In genomic region chr2:23068894-23069744, GRCm38 (mm10) we compare ENCODE assay signal across 8 mouse cellular contexts. TPM values are rescaled to one million over a fixed set of nuclear protein-coding genes. Genes with fewer than 3 reads are reported as not detected.
DNase-seq lines count a peak whose midpoint lies in the region; ATAC-seq lines count a peak whose summit lies in the region.

No protein-coding gene starts in this region.

- peak overlapping the region; percentile 90 for H3K4me2 ChIP-seq in heart, embryonic 14.5 days (ENCODE audit: low read length)
- H3K4me2 ChIP-seq in liver, embryonic 13.5 days, result peak overlapping the region; percentile 99
- peak overlapping the region; percentile 98 for H3K4me2 ChIP-seq in stomach, embryonic 16.5 days (ENCODE audit: low read depth, low read length)

- no peaks in the 10 kb centered on the region for H3K4me1 ChIP-seq in brown adipose tissue, adult 24 weeks (ENCODE audit: control insufficient read depth, insufficient read depth, insufficient read length, low read length)
- no peaks in the 10 kb centered on the region for H3K4me1 ChIP-seq in heart, embryonic 14.5 days (ENCODE audit: control insufficient read depth in 2 of 2, insufficient read depth in 2 of 2, low read length in 2 of 2)
- peaks cover 13% of the 10 kb centered on the region for H3K4me1 ChIP-seq in liver, embryonic 13.5 days (replicated peaks)
- 0 out of 2 replicates have a peak, but pooled peaks cover 3% of the 10 kb centered on the region for H3K4me1 ChIP-seq in stomach, embryonic 16.5 days (ENCODE audit: control insufficient read depth, insufficient read depth, low read length)

- under 1% methylated on average over 50 of the region's 50 CpGs for WGBS in heart, embryonic 14.5 days
- WGBS in liver, embryonic 13.5 days (ENCODE audit: insufficient replicate concordance), result under 1% methylated on average over 50 of the region's 50 CpGs
- WGBS in stomach, embryonic 16.5 days, result 0% methylated on average over 50 of the region's 50 CpGs

- DNase-seq in CD4-positive, CD25-positive, alpha-beta regulatory T cell, adult 2 months (ENCODE audit: low read depth, low spot score), result peak; percentile 95
- DNase-seq in fibroblast of lung, adult 2 months (ENCODE audit: low read depth), result peak; percentile 68
- peak; percentile 96 for DNase-seq in kidney, postnatal 14 days
- peak; percentile 90 for DNase-seq in liver, embryonic 13.5 days
- DNase-seq in neural tube, embryonic 10.5 days (ENCODE audit: extremely low spot score, low spot score), result peak; percentile 91

- peak overlapping the region; percentile 75 for H3K4me3 ChIP-seq in brown adipose tissue, adult 24 weeks (ENCODE audit: insufficient read depth, low read depth, low read length)
- peak overlapping the region; percentile 56 to 68 for H3K4me3 ChIP-seq in heart, embryonic 14.5 days (ENCODE audit: control insufficient read depth in 1 of 2, insufficient read depth in 1 of 2, low read depth in 1 of 2, low read length in 2 of 2)
- H3K4me3 ChIP-seq in liver, embryonic 13.5 days (replicated peaks), result peak overlapping the region; percentile 78
- H3K4me3 ChIP-seq in stomach, embryonic 16.5 days (replicated peaks; ENCODE audit: low read length), result peak overlapping the region; percentile 79

- no peaks in the 10 kb centered on the region for H3K27me3 ChIP-seq in heart, embryonic 14.5 days (ENCODE audit: control insufficient read depth, insufficient read depth, low read length)
- no peaks in the 10 kb centered on the region for H3K27me3 ChIP-seq in liver, embryonic 13.5 days
- H3K27me3 ChIP-seq in stomach, embryonic 16.5 days (ENCODE audit: control insufficient read depth, insufficient read depth, low read length), result no peaks in the 10 kb centered on the region

- H3K27ac ChIP-seq in brown adipose tissue, adult 24 weeks (replicated peaks; ENCODE audit: low read depth, low read length), result peak overlapping the region; percentile 97
- peak overlapping the region; percentile 94 to 97 for H3K27ac ChIP-seq in heart, embryonic 14.5 days (replicated peaks in 1 of 2; ENCODE audit: control insufficient read depth in 1 of 2, insufficient read depth in 1 of 2, low read depth in 2 of 2, low read length in 2 of 2)
- H3K27ac ChIP-seq in liver, embryonic 13.5 days, result peak overlapping the region; percentile 96
- H3K27ac ChIP-seq in stomach, embryonic 16.5 days (ENCODE audit: low read length), result peak overlapping the region; percentile 98

- no peaks in the 10 kb centered on the region for H3K9me3 ChIP-seq in heart, embryonic 14.5 days (ENCODE audit: control insufficient read depth, low read length)
- no peaks in the 10 kb centered on the region for H3K9me3 ChIP-seq in liver, embryonic 13.5 days (replicated peaks)
- H3K9me3 ChIP-seq in stomach, embryonic 16.5 days (replicated peaks; ENCODE audit: control insufficient read depth, low read length), result no peaks in the 10 kb centered on the region

- ATAC-seq in heart, embryonic 14.5 days (ENCODE audit: insufficient number of reproducible peaks, insufficient read depth, low FRiP score, low read depth), result peak; percentile 89
- peak; percentile 88 for ATAC-seq in liver, embryonic 13.5 days (ENCODE audit: low read depth)
- ATAC-seq in stomach, embryonic 16.5 days (ENCODE audit: insufficient read depth, low FRiP score), result peak; percentile 93

- peak overlapping the region; percentile 91 for H3K9ac ChIP-seq in heart, embryonic 14.5 days (ENCODE audit: low read length)
- H3K9ac ChIP-seq in liver, embryonic 13.5 days, result peak overlapping the region; percentile 90
- H3K9ac ChIP-seq in stomach, embryonic 16.5 days (ENCODE audit: low read length), result peak overlapping the region; percentile 93

- peaks cover 24% of the 10 kb centered on the region for H3K36me3 ChIP-seq in heart, embryonic 14.5 days (ENCODE audit: control insufficient read depth, insufficient read depth, low read length)
- H3K36me3 ChIP-seq in liver, embryonic 13.5 days, result peaks cover 10% of the 10 kb centered on the region
- H3K36me3 ChIP-seq in stomach, embryonic 16.5 days (ENCODE audit: control insufficient read depth, insufficient read depth, low read length), result no peaks in the 10 kb centered on the region

RNA-seq across cellular contexts. Expression of gene Acbd5, which starts 1.2 kb away (rescaled TPM):
- 60.6 and 68.9 TPM in 2 replicates for polyA plus RNA-seq in brown adipose tissue, adult 24 weeks (2012; ENCODE audit: insufficient read depth, insufficient read length, missing spikeins)
- polyA plus RNA-seq in heart, embryonic 14.5 days (2014; fragmentation: Nextera tagmentation; extraction: Ambion mirVana), result 23.1 and 25.5 TPM in 2 replicates
- polyA plus RNA-seq in liver, embryonic 13.5 days (2015; fragmentation: Nextera tagmentation; extraction: Ambion mirVana), result 14.4 and 17.5 TPM in 2 replicates
- polyA plus RNA-seq in stomach, embryonic 16.5 days (2015; fragmentation: Nextera tagmentation; extraction: Ambion mirVana), result 41.8 and 42.5 TPM in 2 replicates

RNA-seq across cellular contexts. Expression of gene Abi1, which starts 29.1 kb away (rescaled TPM):
- 27.1 and 53.2 TPM in 2 replicates for polyA plus RNA-seq in brown adipose tissue, adult 24 weeks (2012; ENCODE audit: insufficient read depth, insufficient read length, missing spikeins)
- 28.0 and 34.0 TPM in 2 replicates for polyA plus RNA-seq in heart, embryonic 14.5 days (2014; fragmentation: Nextera tagmentation; extraction: Ambion mirVana)
- polyA plus RNA-seq in liver, embryonic 13.5 days (2015; fragmentation: Nextera tagmentation; extraction: Ambion mirVana), result 16.2 and 21.1 TPM in 2 replicates
- 59.7 and 66.9 TPM in 2 replicates for polyA plus RNA-seq in stomach, embryonic 16.5 days (2015; fragmentation: Nextera tagmentation; extraction: Ambion mirVana)

Comparison
In these comparisons a context has a peak if more than half of its experiments do, and no peak if none do; other contexts are left out.
1. Peak in every context shown above with its lines: DNase-seq, ATAC-seq, H3K4me3 ChIP-seq and H3K27ac ChIP-seq.